Mouse (Mus musculus) cerebellum, adult 2 months (tissue): ENCODE data around the gene Ghrhr. TPM values are rescaled to one million over a fixed set of nuclear protein-coding genes. Genes with fewer than 3 reads are reported as not detected.

Experiments
- DNase-seq, 2 experiments: peaks; one replicate each; pipeline ENCODE4 v3.0.0; 2021
- H3K27ac ChIP-seq: fragments of 200-500 bp; 2 replicates; pipeline ENCODE4 v1.5.1; 2012; ENCODE audit warnings: low read length, control low read depth, inconsistent platforms; ENCODE audit not compliant: insufficient read depth
- H3K27me3 ChIP-seq: fragments of 200-500 bp; 2 replicates; pipeline ENCODE4 v1.6.1; 2012; ENCODE audit warnings: inconsistent platforms, mild to moderate bottlenecking, low read length, moderate library complexity; ENCODE audit not compliant: control insufficient read depth, insufficient read depth
- H3K4me1 ChIP-seq: fragments of 200-500 bp; 2 replicates; pipeline ENCODE4 v1.6.1; 2011; ENCODE audit warnings: low read length; ENCODE audit not compliant: control insufficient read depth, insufficient read depth
- H3K4me3 ChIP-seq: fragments of 200-500 bp; replicated peaks from 2 replicates; pipeline ENCODE3; 2011; ENCODE audit warnings: mild to moderate bottlenecking, low read depth, low read length, control low read depth; ENCODE audit not compliant: insufficient read depth
- CTCF ChIP-seq: fragments of 200-500 bp; IDR thresholded peaks from 2 replicates; pipeline ENCODE4 v1.5.1; 2011; ENCODE audit warnings: low read depth, mild to moderate bottlenecking, control low read depth, low read length, moderate library complexity, borderline replicate concordance; ENCODE audit not compliant: insufficient read depth
- POLR2A ChIP-seq: fragments of 200-500 bp; IDR thresholded peaks from 2 replicates; pipeline ENCODE4 v1.6.1; 2011; ENCODE audit warnings: low read length, control low read depth, borderline replicate concordance; ENCODE audit not compliant: insufficient read depth
- WGBS: fragments of 180-500 bp; shearing (Covaris S2); methylation state at CpG from one replicate; pipeline ENCODE4 v1.1.7; 2018; 5-methylcytosine and 5-hydroxymethylcytosine counted together
- polyA plus RNA-seq: library from polyadenylated mRNA; depleted of rRNA; stranded (reverse); fragments of >200 nt; gene quantifications from 2 replicates; pipeline ENCODE4 v1.2.3, GENCODE M21; 2012; rRNA removed

Gene Ghrhr
- not detected in 2 replicates for polyA plus RNA-seq

DNA sequence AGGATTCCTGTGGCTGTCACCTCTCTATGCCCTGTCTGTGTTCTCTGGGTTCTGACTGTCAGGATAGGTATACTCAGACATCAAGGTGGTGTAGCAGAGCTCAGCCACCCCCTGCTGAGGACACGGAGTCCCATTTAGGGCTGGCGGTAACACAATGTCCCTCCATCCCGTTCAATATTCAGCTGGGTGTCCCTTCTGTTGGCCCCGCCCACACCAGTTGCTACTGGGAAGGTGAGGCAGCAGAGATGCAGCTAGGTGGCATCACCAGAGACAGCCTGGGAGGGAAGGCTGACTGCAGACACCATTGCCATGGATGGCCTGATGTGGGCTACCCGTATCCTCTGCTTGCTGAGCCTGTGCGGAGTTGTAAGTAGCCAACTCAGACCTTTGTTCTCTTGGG, at the start of gene Ghrhr:
Gene Ghrhr (plus strand): TSS at position 220 of the 400 bp plus-strand sequence.
- no peak for TF ChIP-seq POLR2A
- no peak for TF ChIP-seq CTCF
- Histone ChIP-seq H3K27me3 (no peaks in the 10 kb centered on the region), H3K4me1 (no peaks in the 10 kb centered on the region), H3K27ac (no peak within 1 kb of the TSS), H3K4me3 (no peak within 1 kb of the TSS)
- DNase-seq: no peak
- 64% methylated on average over 6 of the region's 6 CpGs for WGBS

DNA sequence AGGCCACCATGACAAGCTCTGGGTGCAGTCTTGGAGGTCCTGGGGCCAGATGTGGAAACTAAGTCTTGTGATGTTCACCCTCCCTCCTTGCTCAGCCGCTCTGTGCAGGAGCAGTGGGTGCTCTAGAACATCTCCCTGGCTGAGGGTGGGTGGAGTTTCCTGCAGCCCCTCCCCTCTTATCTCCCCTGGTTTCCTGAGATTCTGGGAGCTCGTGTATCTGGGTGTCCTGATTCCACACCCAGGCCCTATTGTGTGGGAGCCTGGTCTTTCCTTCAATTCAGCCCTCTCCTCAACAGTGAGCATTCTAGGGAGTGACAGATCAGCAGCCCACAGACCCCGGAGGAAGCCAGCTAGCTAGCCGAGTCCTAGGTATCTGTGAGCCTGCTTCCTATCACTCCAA, 49.8 kb upstream of the Ghrhr start:
- Histone ChIP-seq H3K27ac (no peak overlapping the region), H3K4me1 (no peaks in the 10 kb centered on the region), H3K27me3 (no peaks in the 10 kb centered on the region), H3K4me3 (no peak overlapping the region)
- TF ChIP-seq POLR2A (no peak), CTCF (no peak)
- WGBS: 85% methylated on average over 4 of the region's 4 CpGs
- no peak for DNase-seq

DNA sequence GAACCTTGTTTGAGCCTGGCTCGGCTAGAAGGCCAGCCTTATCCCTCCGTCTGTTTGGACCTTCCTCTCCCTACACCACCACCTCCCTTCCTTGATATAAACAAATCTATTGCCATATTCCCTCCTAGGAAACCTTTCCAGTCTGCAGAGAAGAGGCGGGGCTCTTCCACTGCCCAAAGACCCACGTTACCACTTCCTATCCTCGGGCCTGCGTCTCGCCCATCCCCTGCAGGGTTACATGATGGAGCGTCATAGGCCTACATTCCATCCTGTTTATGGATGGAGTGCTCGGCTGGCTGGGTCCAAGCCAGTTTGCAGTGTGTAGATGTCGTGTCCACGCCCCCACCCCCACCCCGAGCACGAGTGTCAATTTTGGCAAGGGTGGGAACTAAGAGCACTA, 48.8 kb upstream of the Ghrhr start:
- TF ChIP-seq CTCF: no peak
- Histone ChIP-seq H3K27ac (no peak overlapping the region), H3K27me3 (no peaks in the 10 kb centered on the region), H3K4me1 (no peaks in the 10 kb centered on the region), H3K4me3 (no peak overlapping the region)
- DNase-seq: no peak
- 68% methylated on average over 13 of the region's 13 CpGs for WGBS

DNA sequence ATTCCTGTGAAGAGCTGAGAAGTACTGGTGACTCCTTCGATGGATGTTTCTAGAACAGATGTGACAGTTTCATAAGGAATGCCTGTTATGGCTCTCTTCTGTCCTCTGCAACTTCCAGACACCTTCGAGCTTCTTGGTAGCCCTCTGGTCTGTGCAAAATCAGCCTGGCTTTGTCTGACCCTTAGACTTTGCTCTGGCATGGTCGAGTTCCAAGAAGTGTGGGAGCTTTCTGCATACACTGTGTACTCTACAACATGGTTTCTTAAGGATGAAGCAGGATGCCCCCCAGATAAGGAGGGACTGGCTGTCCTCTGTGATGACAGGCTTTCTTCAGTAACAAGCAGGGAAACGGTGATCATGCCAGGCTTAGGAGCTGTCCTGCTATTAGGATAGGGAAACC, 47.9 kb upstream of the Ghrhr start:
- WGBS: 78% methylated on average over 4 of the region's 4 CpGs
- no peak for DNase-seq
- TF ChIP-seq POLR2A (no peak), CTCF (no peak)
- Histone ChIP-seq H3K27me3 (no peaks in the 10 kb centered on the region), H3K27ac (no peak overlapping the region), H3K4me3 (no peak overlapping the region), H3K4me1 (no peaks in the 10 kb centered on the region)

DNA sequence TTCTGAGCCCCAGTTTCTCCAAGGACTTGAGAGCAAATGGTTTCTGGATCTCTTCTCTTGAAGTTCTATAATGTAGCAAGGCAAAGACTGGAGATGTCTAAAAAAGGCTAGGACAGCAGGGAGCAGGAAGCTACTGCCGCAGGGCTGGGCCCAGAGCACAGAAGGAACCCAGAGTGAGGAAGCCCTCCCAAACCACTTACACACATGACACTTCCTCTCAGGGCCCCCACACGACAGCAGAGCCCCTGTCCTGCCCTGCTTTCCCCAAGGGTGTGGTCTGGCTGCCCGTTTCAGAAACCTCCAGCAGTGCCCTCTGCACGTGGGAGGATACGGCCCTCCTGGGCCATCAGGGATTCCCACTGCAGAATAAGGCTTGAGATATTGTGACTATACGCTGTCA, 44.8 kb upstream of the Ghrhr start:
- H3K27ac ChIP-seq: no peak overlapping the region
- DNase-seq: no peak
- 53% methylated on average over 6 of the region's 6 CpGs for WGBS
- no peaks in the 10 kb centered on the region for H3K27me3 ChIP-seq
- TF ChIP-seq POLR2A (no peak), CTCF (no peak)
- no peaks in the 10 kb centered on the region; the same call in 1 of the 2 replicates for H3K4me1 ChIP-seq
- H3K4me3 ChIP-seq: no peak overlapping the region

DNA sequence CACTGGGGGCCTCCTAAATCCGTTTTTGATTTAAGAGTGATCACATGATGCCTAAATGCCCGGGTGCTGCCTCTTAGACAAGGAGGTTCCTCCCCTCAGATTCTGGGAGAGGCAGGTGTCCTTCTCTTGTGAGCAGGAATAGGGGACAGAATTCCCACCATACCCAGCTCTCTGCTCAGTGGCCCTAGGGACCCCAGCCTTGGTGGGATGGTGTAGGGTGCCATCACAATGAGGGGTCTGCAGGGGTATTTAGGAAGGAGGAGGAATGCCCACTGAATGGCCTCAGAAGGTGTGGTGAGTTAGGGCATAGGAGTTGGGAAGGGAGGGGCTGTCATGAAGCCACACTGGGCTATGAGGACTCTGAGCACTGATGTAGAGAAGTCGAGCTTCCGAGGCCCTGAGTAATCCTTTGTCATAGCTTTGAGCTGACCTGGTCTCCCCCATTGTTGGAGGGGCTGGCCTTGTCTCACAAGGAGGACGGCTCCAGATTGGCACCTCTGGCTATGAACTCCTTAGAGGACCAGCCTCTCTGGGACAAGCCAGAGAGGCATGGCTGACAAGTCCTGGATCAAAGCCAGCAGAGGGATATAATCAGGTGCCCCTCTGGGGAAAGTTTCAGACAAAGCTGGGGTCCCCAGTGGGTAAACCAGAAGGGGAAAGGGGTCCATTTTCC, 43.9 kb upstream of the Ghrhr start:
- no peak overlapping the region for H3K27ac ChIP-seq
- 35% methylated on average over 5 of the region's 5 CpGs for WGBS
- H3K4me1 ChIP-seq: no peaks in the 10 kb centered on the region; the same call in 1 of the 2 replicates
- H3K4me3 ChIP-seq: no peak overlapping the region
- TF ChIP-seq POLR2A (no peak), CTCF (no peak)
- no peak for DNase-seq
- no peaks in the 10 kb centered on the region for H3K27me3 ChIP-seq

DNA sequence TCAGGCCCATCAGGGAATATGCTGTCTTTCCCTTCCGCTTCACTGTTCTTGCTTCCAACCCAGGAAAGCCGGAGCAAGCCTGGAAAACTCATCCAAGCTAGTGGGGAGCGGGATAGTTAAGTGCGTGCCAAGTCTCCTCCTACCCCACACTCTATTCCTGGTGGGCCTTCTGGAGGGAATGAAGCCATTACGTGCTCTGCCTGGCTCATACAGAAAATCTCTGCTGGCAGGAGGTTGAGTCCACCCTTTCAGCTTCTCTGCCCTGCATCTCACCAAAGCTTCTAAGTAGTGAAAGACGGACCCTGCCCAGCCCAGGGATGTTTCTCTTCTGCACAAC, 43.4 kb upstream of the Ghrhr start:
- H3K4me3 ChIP-seq: no peak overlapping the region
- TF ChIP-seq CTCF (no peak), POLR2A (no peak)
- no peaks in the 10 kb centered on the region for H3K27me3 ChIP-seq
- no peak overlapping the region for H3K27ac ChIP-seq
- no peak for DNase-seq
- no peaks in the 10 kb centered on the region; the same call in 1 of the 2 replicates for H3K4me1 ChIP-seq
- 47% methylated on average over 6 of the region's 6 CpGs for WGBS

DNA sequence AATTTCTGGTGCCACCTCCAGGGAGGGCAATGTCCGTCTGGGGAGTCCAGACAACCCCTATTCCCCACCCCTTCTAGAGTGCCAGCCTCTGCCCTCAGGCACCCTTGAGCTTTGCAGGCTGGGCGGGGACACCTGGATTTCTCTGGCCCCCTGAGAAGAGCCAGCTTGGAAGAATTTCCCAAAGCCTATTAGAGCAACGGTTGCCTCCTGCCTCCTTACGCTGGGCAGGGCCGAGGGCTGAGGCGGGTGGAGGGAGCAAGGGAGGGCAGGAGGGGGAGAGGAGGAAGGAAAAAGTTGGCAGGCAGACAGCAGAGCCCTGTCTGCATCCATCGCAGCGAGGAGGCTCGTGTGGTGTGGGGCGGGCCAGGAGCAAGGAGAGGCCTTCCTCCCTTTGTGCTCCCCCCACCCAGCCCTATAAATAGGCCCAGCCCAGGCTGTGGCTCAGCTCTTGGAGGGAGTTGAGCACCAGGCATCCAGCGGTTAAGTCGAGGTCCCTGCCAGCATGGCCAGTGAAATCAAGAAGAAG, 40.0 kb upstream of the Ghrhr start, which contains the start of gene Aqp1:
Gene Aqp1 (plus strand): TSS at position 444 of the 526 bp plus-strand sequence.
- H3K27ac ChIP-seq: no peak within 1 kb of the TSS

More for the DNA sequence above, 40.0 kb upstream of the Ghrhr start, which contains the start of gene Aqp1:
- Histone ChIP-seq H3K4me1 (no peaks in the 10 kb centered on the region; the same call in 1 of the 2 replicates), H3K27me3 (no peaks in the 10 kb centered on the region; the same call in 1 of the 2 replicates), H3K4me3 (no peak within 1 kb of the TSS)
- TF ChIP-seq CTCF (no peak), POLR2A (no peak)
- WGBS: 14% methylated on average over 12 of the region's 12 CpGs
- DNase-seq: no peak
